Mouse (Mus musculus) stomach, embryonic 16.5 days (tissue): ENCODE measurements at regions not wholly inside any gene's neighbourhood (a gene's known extent, or its start where the extent isn't known, plus 50 kb on each side); places are given as distances from the start of the nearest gene placed in this dataset.

Experiments
- ATAC-seq: fragments of 200-750 bp; cut with Nextera tagmentation; 2 replicates; pipeline ENCODE4 v1.8.0; 2017; ENCODE audit warnings: moderate number of reproducible peaks, moderate TSS enrichment; ENCODE audit not compliant: insufficient read depth, low FRiP score
- H3K27ac ChIP-seq: fragments of 300-500 bp; sonication (generic); 2 replicates; pipeline ENCODE4 v1.5.1; 2014; ENCODE audit warnings: low read length
- H3K27me3 ChIP-seq: fragments of 300-500 bp; sonication (generic); 2 replicates; pipeline ENCODE4 v1.6.1; 2014; ENCODE audit warnings: low read length, control low read depth, mixed read lengths; ENCODE audit not compliant: control insufficient read depth, insufficient read depth
- H3K36me3 ChIP-seq: fragments of 300-500 bp; sonication (generic); 2 replicates; pipeline ENCODE4 v1.6.1; 2014; ENCODE audit warnings: low read length; ENCODE audit not compliant: control insufficient read depth, insufficient read depth
- H3K4me1 ChIP-seq: fragments of 300-500 bp; sonication (generic); 2 replicates; pipeline ENCODE4 v1.6.1; 2014; ENCODE audit warnings: low read length, control low read depth, mixed read lengths; ENCODE audit not compliant: control insufficient read depth, insufficient read depth
- H3K4me2 ChIP-seq: fragments of 300-500 bp; sonication (generic); 2 replicates; pipeline ENCODE4 v1.6.1; 2014; ENCODE audit warnings: low read depth, low read length, mixed read lengths
- H3K4me3 ChIP-seq: fragments of 300-500 bp; sonication (generic); replicated peaks from 2 replicates; pipeline ENCODE4 v1.5.1; 2014; ENCODE audit warnings: mild to moderate bottlenecking, low read length
- H3K9ac ChIP-seq: fragments of 300-500 bp; sonication (generic); 2 replicates; pipeline ENCODE4 v1.6.1; 2014; ENCODE audit warnings: low read length
- H3K9me3 ChIP-seq: fragments of 300-500 bp; sonication (generic); replicated peaks from 2 replicates; pipeline ENCODE4 v1.6.1; 2016; ENCODE audit warnings: low read length, control low read depth; ENCODE audit not compliant: control insufficient read depth
- WGBS: fragments of 180-500 bp; shearing (Covaris S2); extraction: QIAGEN DNeasy Blood & Tissue Kit; methylation state at CpG from one replicate; pipeline ENCODE4 v1.1.7; 2014; 5-methylcytosine and 5-hydroxymethylcytosine counted together

DNA sequence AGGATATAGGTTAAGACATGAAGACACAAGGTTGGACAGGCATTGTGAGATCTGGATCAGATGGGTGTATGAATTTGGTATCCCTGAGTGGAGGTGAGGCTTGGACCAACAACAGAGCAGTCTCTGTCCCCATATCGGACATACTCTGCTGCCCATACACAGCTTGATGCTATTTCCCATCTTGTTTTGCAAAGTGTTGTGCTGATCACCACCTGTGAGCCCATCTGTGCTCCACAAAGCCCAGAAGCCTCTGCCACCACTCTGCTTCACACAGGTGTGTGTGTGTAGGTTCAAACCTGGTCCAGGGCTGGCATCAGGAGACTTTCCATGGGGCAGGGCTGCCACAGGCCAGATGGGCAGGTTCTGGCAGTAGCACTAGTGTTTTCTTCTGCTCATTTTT, 252.9 kb upstream of the Dpp6 start:
- no peak overlapping the region for H3K27ac ChIP-seq
- no peaks in the 10 kb centered on the region for H3K36me3 ChIP-seq
- 67% methylated on average over 1 of the region's 1 CpGs for WGBS
- H3K4me3 ChIP-seq: no peak overlapping the region
- H3K4me1 ChIP-seq: no peaks in the 10 kb centered on the region
- no peaks in the 10 kb centered on the region for H3K9me3 ChIP-seq
- no peak overlapping the region for H3K4me2 ChIP-seq
- no peak overlapping the region for H3K9ac ChIP-seq
- no peaks in the 10 kb centered on the region for H3K27me3 ChIP-seq
- ATAC-seq: 0 out of 2 replicates have a peak, but pooled peaks have one; percentile 17

DNA sequence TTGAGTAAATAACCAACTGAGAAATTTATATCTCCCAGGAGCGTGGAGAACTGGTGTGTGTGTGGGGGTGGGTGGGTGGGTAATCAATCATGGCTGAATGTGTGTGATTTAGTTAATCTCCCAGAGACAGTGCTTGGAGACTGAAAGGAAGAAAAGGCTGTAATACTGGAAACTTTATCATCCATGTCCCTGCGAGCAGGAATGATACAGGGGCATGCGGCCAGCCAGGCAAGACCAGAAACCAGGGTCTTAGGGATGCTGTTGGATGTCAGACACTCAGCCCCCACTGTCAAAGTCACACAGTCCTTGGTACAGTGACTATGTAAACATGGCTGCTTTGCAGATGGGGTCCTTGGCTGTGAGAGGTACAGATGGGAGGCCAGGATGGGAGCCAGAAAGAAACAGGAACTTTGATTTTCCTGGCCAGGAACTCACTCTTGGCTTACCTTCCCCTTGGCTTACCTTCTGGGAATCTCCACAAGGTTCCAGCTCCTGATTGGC, 244.3 kb upstream of the Dpp6 start:
- no peak for ATAC-seq
- no peaks in the 10 kb centered on the region for H3K27me3 ChIP-seq
- H3K27ac ChIP-seq: no peak overlapping the region
- no peaks in the 10 kb centered on the region for H3K9me3 ChIP-seq
- no peaks in the 10 kb centered on the region for H3K4me1 ChIP-seq
- 31% methylated on average over 3 of the region's 3 CpGs for WGBS
- no peak overlapping the region for H3K4me3 ChIP-seq
- no peak overlapping the region for H3K4me2 ChIP-seq
- H3K9ac ChIP-seq: no peak overlapping the region
- H3K36me3 ChIP-seq: no peaks in the 10 kb centered on the region

DNA sequence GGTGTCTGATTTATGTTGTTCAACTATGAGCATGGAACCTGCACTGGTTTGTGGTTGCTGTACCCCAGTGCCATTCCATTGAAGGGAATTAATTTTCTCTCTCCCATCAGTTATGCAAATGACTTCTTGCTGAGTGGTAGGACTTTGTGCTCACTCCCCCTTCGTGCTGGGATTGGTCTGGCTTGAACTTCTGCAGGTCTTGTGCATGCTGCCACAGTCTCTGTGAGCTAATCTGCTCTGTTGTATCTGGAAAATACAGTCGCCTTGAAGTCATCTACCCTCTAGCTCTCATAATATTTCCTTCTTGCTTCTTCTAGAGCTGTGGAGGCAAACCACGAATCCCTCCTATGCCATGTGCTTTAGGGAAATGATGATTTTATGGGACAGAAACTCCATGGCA, 243.6 kb upstream of the Dpp6 start:
- Histone ChIP-seq H3K9ac (no peak overlapping the region), H3K36me3 (no peaks in the 10 kb centered on the region), H3K4me3 (no peak overlapping the region), H3K4me2 (no peak overlapping the region), H3K27me3 (no peaks in the 10 kb centered on the region), H3K9me3 (no peaks in the 10 kb centered on the region), H3K27ac (no peak overlapping the region), H3K4me1 (no peaks in the 10 kb centered on the region)
- no peak for ATAC-seq
- WGBS: 61% methylated on average over 3 of the region's 3 CpGs

DNA sequence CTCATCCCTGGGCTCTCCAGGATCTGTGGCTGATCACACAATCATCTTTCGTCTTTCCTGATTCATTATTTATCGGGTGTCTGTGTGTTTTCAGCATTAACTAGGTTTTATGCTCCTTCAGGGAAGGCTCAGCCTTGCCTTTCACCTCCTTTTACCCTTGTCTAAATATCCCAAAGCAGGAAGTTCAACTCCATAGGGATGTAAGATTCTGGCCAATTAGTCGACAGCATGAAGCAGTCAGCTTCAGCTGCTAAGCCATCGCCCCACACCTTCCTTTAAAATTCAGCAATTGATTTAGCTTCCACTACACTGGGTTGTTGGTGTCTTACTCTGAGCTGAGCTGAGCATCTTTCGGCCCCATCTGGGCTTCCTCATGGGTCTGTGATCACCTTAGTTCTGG, 230.9 kb upstream of the Dpp6 start:
- H3K36me3 ChIP-seq: no peaks in the 10 kb centered on the region
- no peaks in the 10 kb centered on the region for H3K9me3 ChIP-seq
- H3K27ac ChIP-seq: no peak overlapping the region
- WGBS: 77% methylated on average over 5 of the region's 5 CpGs
- no peak overlapping the region for H3K9ac ChIP-seq
- no peak overlapping the region for H3K4me3 ChIP-seq
- H3K4me1 ChIP-seq: no peaks in the 10 kb centered on the region
- ATAC-seq: no peak
- no peak overlapping the region for H3K4me2 ChIP-seq
- no peaks in the 10 kb centered on the region for H3K27me3 ChIP-seq

DNA sequence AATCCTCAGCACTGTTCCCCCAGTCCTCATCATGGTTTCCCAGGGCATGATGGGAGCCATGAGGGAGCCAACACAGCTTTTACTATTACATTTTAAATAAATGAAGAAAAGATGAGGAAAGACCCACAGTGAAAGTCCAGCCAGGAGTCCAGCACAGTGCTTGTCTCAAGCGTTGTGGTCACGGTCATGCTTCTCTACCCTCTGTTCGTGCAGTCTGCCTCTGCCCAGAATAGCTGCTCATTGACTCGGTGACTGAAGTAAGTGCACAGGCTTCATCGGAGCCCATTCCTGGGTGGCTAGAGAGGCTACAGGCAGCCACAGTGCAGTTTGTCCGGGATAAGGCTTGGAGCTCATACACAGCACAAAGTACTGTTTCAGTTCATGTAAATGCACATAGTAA, 226.1 kb upstream of the Dpp6 start:
- no peak overlapping the region for H3K4me3 ChIP-seq
- no peaks in the 10 kb centered on the region for H3K4me1 ChIP-seq
- no peak overlapping the region for H3K4me2 ChIP-seq
- H3K27me3 ChIP-seq: no peaks in the 10 kb centered on the region
- no peaks in the 10 kb centered on the region for H3K9me3 ChIP-seq
- 85% methylated on average over 6 of the region's 6 CpGs for WGBS
- H3K36me3 ChIP-seq: no peaks in the 10 kb centered on the region
- H3K9ac ChIP-seq: no peak overlapping the region
- no peak for ATAC-seq
- H3K27ac ChIP-seq: no peak overlapping the region

DNA sequence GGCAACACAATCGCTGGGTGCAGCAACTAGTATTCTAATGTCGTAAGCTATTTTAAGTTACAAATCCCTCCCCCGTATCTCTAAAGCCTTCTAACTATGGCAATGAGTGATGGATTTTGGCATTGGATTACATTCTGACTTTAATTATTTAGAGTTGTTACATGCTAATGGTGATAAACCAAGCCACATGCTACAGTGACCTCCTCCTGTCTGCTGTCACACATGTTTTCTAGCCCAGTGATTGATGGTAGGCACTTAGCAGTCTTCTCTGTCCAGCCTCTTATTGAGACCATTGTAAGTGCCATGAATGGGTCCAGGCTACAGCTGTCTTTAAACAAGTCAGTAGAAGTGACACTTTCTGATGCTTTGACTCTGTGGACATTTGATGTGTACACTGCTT, 224.7 kb upstream of the Dpp6 start:
- Histone ChIP-seq H3K9ac (no peak overlapping the region), H3K4me2 (no peak overlapping the region), H3K27ac (no peak overlapping the region), H3K4me1 (no peaks in the 10 kb centered on the region), H3K36me3 (no peaks in the 10 kb centered on the region), H3K4me3 (no peak overlapping the region), H3K27me3 (no peaks in the 10 kb centered on the region), H3K9me3 (no peaks in the 10 kb centered on the region)
- ATAC-seq: no peak
- WGBS: 44% methylated on average over 3 of the region's 3 CpGs

DNA sequence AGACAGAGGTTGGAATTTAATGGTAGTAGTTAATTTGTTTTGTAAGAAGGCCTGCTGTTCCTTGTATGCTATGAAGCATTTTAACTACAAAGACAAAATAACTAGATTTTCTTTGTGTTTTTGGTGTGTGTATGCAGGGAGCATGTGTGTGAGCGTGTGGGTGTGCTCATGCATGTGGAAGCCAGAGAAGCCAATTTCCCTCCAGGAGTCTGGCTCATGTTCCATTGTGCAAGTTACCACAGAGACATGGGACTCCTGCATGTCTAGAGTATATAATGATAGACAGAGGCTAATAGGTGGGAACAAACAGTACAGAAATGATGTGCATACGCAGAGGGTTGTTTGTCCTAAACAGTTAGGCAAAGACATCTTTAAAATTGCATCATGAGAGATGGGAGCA, 219.0 kb upstream of the Dpp6 start:
- Histone ChIP-seq H3K9ac (no peak overlapping the region), H3K27ac (no peak overlapping the region), H3K4me1 (no peaks in the 10 kb centered on the region), H3K4me2 (no peak overlapping the region), H3K4me3 (no peak overlapping the region), H3K36me3 (no peaks in the 10 kb centered on the region), H3K9me3 (no peaks in the 10 kb centered on the region), H3K27me3 (no peaks in the 10 kb centered on the region)
- 83% methylated on average over 2 of the region's 2 CpGs for WGBS
- no peak for ATAC-seq

DNA sequence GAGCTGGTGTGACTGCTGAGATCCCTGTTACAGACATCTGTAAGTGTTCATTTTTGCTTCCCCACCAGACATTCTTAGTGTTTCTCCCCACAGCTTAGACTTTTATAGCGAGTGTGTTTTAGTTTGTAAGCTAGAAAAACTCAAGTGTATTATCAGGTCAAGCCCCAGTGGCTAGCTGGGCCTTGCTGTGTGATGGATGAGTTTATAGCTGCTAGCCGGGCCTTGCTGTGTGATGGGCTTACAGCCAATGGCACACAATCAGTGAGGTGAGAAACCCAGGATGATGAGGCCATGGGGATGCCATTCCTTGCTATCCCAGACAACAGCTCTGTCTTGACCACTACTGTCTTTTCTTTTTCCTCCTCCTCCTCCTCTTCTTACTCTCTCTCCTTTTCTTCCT, 197.7 kb upstream of the Dpp6 start:
- H3K9me3 ChIP-seq: no peaks in the 10 kb centered on the region
- H3K36me3 ChIP-seq: no peaks in the 10 kb centered on the region
- H3K4me1 ChIP-seq: no peaks in the 10 kb centered on the region
- H3K4me2 ChIP-seq: no peak overlapping the region
- H3K27me3 ChIP-seq: no peaks in the 10 kb centered on the region
- ATAC-seq: no peak
- H3K27ac ChIP-seq: no peak overlapping the region
- H3K4me3 ChIP-seq: no peak overlapping the region
- no peak overlapping the region for H3K9ac ChIP-seq
- 29% methylated on average over 2 of the region's 2 CpGs for WGBS

DNA sequence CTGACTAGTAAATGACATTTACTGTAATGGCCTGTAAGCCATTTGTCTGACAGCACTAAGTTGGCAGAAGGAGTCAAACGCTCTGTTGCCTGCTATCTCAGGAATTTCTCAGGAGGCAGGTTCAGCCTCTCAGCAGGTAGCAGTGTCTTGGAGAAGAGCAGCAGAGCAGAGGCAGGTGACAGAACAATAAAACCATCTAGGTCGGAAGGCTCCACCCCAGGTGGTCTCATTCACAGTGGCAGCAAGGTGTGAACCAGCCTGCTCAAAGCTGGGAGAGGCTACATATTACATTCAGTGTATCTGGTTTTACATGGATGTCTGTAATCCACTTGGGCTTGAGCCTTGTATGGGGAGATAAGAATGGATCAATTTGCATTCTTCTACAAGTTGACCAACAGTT, 194.9 kb upstream of the Dpp6 start:
- H3K4me1 ChIP-seq: no peaks in the 10 kb centered on the region
- WGBS: 9% methylated on average over 2 of the region's 2 CpGs
- ATAC-seq: no peak
- no peak overlapping the region for H3K4me3 ChIP-seq
- H3K9ac ChIP-seq: no peak overlapping the region
- no peaks in the 10 kb centered on the region for H3K36me3 ChIP-seq
- H3K9me3 ChIP-seq: no peaks in the 10 kb centered on the region
- no peak overlapping the region for H3K27ac ChIP-seq
- no peak overlapping the region for H3K4me2 ChIP-seq
- no peaks in the 10 kb centered on the region for H3K27me3 ChIP-seq

DNA sequence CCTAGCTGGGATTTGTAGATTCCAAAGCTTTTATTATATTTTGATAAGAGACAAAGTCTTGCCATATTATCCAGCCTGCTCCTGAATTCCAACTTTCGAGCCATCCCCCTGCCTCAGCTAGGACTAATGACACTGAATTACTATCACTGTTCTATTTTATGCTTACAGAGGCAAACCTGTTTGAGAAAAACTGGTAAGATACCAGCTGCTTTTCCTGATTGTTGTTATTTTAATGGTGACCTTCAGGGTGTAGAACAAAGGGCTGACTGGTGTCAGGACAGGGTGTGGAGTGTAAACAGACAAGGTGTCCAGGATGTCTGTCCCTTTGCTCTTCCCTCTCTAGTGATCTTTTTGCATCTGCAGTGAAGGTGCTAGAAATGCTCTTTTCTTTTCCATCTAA, 145.5 kb upstream of the Dpp6 start:
- no peak for ATAC-seq
- no peak overlapping the region for H3K4me2 ChIP-seq
- no peaks in the 10 kb centered on the region for H3K9me3 ChIP-seq
- whole genome bisulfite sequencing: 53% methylated on average over 1 of the region's 1 CpGs
- no peaks in the 10 kb centered on the region for H3K36me3 ChIP-seq
- no peak overlapping the region for H3K27ac ChIP-seq
- no peak overlapping the region for H3K9ac ChIP-seq
- H3K27me3 ChIP-seq: no peaks in the 10 kb centered on the region
- no peak overlapping the region for H3K4me3 ChIP-seq
- H3K4me1 ChIP-seq: no peaks in the 10 kb centered on the region
